Mouse (Mus musculus) heart, embryonic 16.5 days (tissue): Measurements from ENCODE around the gene Gm28891. TPM values are rescaled to one million over a fixed set of nuclear protein-coding genes. Genes with fewer than 3 reads are reported as not detected.
"Not testable (repeated sequence)": the region's sequence is repeated elsewhere in the genome, so short reads cannot be mapped to it uniquely, and the experiment has no call there.

Experiments used
- ATAC-seq: fragments of 200-750 bp; cut with Nextera tagmentation; replicated peaks from 2 replicates; pipeline ENCODE4 v1.8.0; 2017; ENCODE audit warnings: moderate number of reproducible peaks; ENCODE audit not compliant: insufficient read depth, low FRiP score; ENCODE audit errors: extremely low read depth
- H3K27ac ChIP-seq: fragments of 300-500 bp; sonication (generic); 2 replicates; pipeline ENCODE4 v1.5.1; 2014; ENCODE audit warnings: mild to moderate bottlenecking, low read length, control low read depth, moderate library complexity
- H3K27me3 ChIP-seq: fragments of 300-500 bp; sonication (generic); 2 replicates; pipeline ENCODE4 v1.6.1; 2014; ENCODE audit warnings: low read length, mixed read lengths; ENCODE audit not compliant: control insufficient read depth, insufficient read depth
- H3K36me3 ChIP-seq: fragments of 300-500 bp; sonication (generic); 2 replicates; pipeline ENCODE4 v1.6.1; 2014; ENCODE audit not compliant: control insufficient read depth, insufficient read depth
- H3K4me1 ChIP-seq: fragments of 300-500 bp; sonication (generic); 2 replicates; pipeline ENCODE4 v1.6.1; 2014; ENCODE audit warnings: low read length, mixed read lengths; ENCODE audit not compliant: control insufficient read depth, insufficient read depth
- H3K4me2 ChIP-seq: fragments of 300-500 bp; sonication (generic); 2 replicates; pipeline ENCODE4 v1.6.1; 2014; ENCODE audit warnings: low read depth, mild to moderate bottlenecking, control low read depth, low read length
- H3K4me3 ChIP-seq: fragments of 300-500 bp; sonication (generic); 2 replicates; pipeline ENCODE4 v1.5.1; 2014; ENCODE audit warnings: mild to moderate bottlenecking, control low read depth, low read length
- H3K9ac ChIP-seq: fragments of 300-500 bp; sonication (generic); 2 replicates; pipeline ENCODE4 v1.6.1; 2014; ENCODE audit warnings: low read length, control low read depth
- H3K9me3 ChIP-seq: fragments of 300-500 bp; sonication (generic); replicated peaks from 2 replicates; pipeline ENCODE4 v1.6.1; 2016; ENCODE audit warnings: low read length; ENCODE audit not compliant: control insufficient read depth
- WGBS: fragments of 180-500 bp; shearing (Covaris S2); extraction: QIAGEN DNeasy Blood & Tissue Kit; methylation state at CpG from one replicate; pipeline ENCODE4 v1.1.7; 2014; 5-methylcytosine and 5-hydroxymethylcytosine counted together
- polyA plus RNA-seq: library from polyadenylated mRNA; unstranded; fragments of >200 nt; fragmentation: Nextera tagmentation; extraction: Ambion mirVana; gene quantifications from 2 replicates; pipeline ENCODE4 v1.2.1, GENCODE M21; 2015

Gm28891 gene
- not detected in 2 replicates for polyA plus RNA-seq

GRCm38 (mm10) chrY:60240902-60241301, at the start of gene Gm28891:
TSS of gene Gm28891 (plus strand) at chrY:60241202.
- H3K4me3 ChIP-seq, H3K9me3 ChIP-seq, H3K9ac ChIP-seq, H3K4me1 ChIP-seq, H3K36me3 ChIP-seq, H3K27me3 ChIP-seq, H3K4me2 ChIP-seq, H3K27ac ChIP-seq, ATAC-seq: not testable (repeated sequence)
- no CpG with 5 or more reads among the region's 8 CpGs for WGBS
